Mouse (Mus musculus): ENCODE data around the gene Rad23b. TPM values are rescaled to one million over a fixed set of nuclear protein-coding genes. Genes with fewer than 3 reads are reported as not detected.

The Rad23b gene
- polyA plus RNA-seq, 1 experiment from 2014 or later = 104 TPM

DNA sequence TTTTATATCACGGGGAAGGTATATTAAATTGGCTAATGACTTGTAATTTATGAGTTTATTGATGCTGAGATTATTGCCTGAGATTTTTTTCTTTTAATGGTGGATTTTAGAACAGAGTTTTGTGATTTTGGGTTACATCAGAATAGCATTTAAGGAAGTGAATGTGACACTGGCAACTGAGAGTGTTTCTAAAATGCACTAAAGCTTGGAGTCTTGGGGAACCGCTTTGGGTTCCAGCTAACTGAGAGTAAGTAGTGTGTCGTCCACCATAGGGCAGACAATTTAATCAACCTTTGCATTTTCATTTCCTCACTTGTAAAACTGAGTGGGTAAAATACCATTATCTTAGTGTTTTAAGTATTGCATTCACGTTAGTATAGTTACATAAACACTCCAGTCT, 14.0 kb downstream of the Rad23b start:
- H3K9ac ChIP-seq = no peak overlapping the region
- no peak overlapping the region for H3K4me2 ChIP-seq (replicated peaks)
- no peaks in the 10 kb centered on the region for H3K27me3 ChIP-seq
- H3K36me3 ChIP-seq = 0 out of 2 replicates have a peak, but pooled peaks cover 2% of the 10 kb centered on the region
- no peak for ATAC-seq (ENCODE audit: insufficient number of reproducible peaks, insufficient read depth, low FRiP score, low TSS enrichment)
- H3K9me3 ChIP-seq = no peaks in the 10 kb centered on the region
- H3K4me1 ChIP-seq = no peaks in the 10 kb centered on the region
- no peak overlapping the region for H3K4me3 ChIP-seq
- 95% methylated on average over 4 of the region's 4 CpGs for WGBS
- H3K27ac ChIP-seq = no peak overlapping the region

DNA sequence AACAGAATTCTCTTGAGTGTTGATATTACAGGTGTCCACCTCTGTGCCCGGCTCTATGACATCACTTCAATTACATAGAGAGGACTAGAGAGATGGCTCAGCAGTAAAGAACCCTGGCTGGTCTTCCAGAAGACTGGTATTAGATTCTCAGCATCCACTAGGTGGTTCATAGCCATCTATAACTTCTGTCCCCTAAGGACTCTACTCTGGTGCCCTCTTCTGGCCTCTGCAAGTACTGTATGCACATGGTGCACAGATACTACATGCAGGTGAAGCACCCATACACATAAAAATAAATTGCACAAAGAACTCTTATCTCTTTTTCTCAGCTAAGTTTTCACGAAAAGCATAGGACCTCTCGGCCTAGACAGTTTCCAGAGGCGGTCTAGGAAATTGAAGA, 14.5 kb downstream of the Rad23b start:
- no peak overlapping the region for H3K4me3 ChIP-seq
- 0 out of 2 replicates have a peak, but pooled peaks cover 2% of the 10 kb centered on the region for H3K36me3 ChIP-seq
- no peak overlapping the region for H3K27ac ChIP-seq
- no peak overlapping the region for H3K9ac ChIP-seq
- H3K9me3 ChIP-seq = no peaks in the 10 kb centered on the region
- no peak for ATAC-seq (ENCODE audit: insufficient number of reproducible peaks, insufficient read depth, low FRiP score, low TSS enrichment)
- no peak overlapping the region for H3K4me2 ChIP-seq (replicated peaks)
- no peaks in the 10 kb centered on the region for H3K4me1 ChIP-seq
- no peaks in the 10 kb centered on the region for H3K27me3 ChIP-seq
- 96% methylated on average over 4 of the region's 4 CpGs for WGBS

DNA sequence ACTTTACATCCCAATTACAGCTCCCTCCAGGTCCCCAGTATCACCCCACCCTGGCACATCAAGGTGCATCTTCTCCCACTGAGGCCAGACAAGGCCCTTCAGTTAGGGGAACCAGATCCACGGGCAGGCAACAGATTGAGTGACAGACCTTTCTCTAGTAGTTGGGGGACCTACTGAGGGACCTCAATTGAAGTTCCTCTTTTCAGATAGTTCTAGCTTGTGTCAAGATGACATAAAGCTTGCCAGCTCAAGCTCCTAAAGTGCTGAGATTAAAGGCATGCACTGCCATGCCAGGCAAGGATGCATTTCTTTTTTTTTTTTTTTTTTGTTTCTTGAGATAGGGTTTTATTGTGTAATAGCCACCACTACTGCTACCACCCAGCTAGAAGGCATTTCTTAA, 16.2 kb downstream of the Rad23b start:
- Histone ChIP-seq H3K36me3 (peaks cover 9% of the 10 kb centered on the region), H3K9ac (no peak overlapping the region), H3K27ac (no peak overlapping the region), H3K9me3 (no peaks in the 10 kb centered on the region), H3K4me3 (no peak overlapping the region), H3K4me2 (replicated peaks) (no peak overlapping the region), H3K4me1 (no peaks in the 10 kb centered on the region), H3K27me3 (no peaks in the 10 kb centered on the region)
- WGBS = 69% methylated on average over 1 of the region's 1 CpGs
- no peak for ATAC-seq (ENCODE audit: insufficient number of reproducible peaks, insufficient read depth, low FRiP score, low TSS enrichment)

DNA sequence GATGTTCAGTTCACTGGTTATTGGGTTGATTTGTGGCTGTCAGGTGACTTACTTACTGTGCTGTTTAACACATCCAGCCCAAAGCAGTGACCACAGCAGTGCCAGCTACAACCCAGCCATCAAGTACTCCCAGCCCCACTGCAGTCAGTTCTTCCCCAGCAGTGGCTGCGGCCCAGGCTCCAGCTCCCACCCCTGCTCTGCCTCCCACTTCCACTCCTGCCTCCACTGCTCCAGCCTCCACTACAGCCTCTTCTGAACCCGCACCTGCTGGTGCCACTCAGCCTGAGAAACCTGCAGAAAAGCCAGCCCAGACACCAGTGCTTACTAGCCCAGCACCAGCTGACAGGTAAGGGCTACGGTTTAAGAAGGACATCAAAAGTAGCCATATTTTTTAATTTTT, 20.3 kb downstream of the Rad23b start:
- WGBS = 91% methylated on average over 3 of the region's 3 CpGs
- Histone ChIP-seq H3K27me3 (no peaks in the 10 kb centered on the region), H3K36me3 (peaks cover 30% of the 10 kb centered on the region), H3K4me1 (no peaks in the 10 kb centered on the region), H3K9me3 (no peaks in the 10 kb centered on the region), H3K27ac (no peak overlapping the region), H3K9ac (no peak overlapping the region), H3K4me3 (no peak overlapping the region), H3K4me2 (replicated peaks) (no peak overlapping the region)
- ATAC-seq (ENCODE audit: insufficient number of reproducible peaks, insufficient read depth, low FRiP score, low TSS enrichment) = no peak

DNA sequence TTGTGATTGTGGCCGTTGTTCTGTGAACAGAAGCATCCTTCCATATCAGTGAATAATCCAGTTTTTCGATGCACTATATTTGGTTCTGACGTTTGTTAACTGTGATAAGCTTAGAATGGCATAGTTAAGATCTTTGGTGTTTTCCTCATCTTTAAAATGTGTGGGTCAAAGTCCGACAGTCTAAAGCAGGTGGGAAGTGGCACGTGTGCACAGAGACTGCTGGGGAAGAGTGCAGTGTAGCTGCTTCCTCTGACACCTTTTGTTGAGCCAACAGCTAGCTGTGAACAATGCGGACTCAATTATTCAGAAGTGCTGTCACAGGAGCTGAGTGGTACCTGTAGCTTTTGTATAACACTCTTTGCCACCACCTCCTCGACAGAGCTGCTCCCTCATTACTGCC, 21.5 kb downstream of the Rad23b start:
- Histone ChIP-seq H3K27ac (no peak overlapping the region), H3K36me3 (peaks cover 30% of the 10 kb centered on the region), H3K4me2 (replicated peaks) (no peak overlapping the region), H3K4me1 (no peaks in the 10 kb centered on the region), H3K9me3 (no peaks in the 10 kb centered on the region), H3K27me3 (no peaks in the 10 kb centered on the region), H3K9ac (no peak overlapping the region), H3K4me3 (no peak overlapping the region)
- WGBS = 89% methylated on average over 7 of the region's 7 CpGs
- ATAC-seq (ENCODE audit: insufficient number of reproducible peaks, insufficient read depth, low FRiP score, low TSS enrichment) = no peak

DNA sequence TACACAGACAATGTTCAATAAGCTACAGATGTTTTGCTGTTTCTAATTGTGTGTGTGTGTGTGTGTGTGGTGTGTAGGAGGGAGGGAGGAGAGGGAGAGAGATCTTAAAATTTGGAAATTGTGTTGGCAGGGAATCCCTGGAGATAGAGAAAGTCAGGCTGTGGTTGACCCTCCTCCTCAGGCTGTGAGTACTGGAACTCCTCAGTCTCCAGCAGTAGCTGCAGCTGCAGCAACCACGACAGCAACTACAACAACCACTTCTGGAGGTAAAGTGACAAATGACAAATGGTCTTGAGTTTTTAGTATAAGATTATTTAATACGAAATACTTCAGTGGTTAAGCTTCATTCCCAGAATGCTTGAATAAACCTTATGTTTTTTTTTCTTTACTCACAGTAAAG, 32.5 kb downstream of the Rad23b start:
- Histone ChIP-seq H3K27ac (no peak overlapping the region), H3K27me3 (no peaks in the 10 kb centered on the region), H3K4me1 (no peaks in the 10 kb centered on the region), H3K36me3 (peaks cover 69% of the 10 kb centered on the region), H3K4me3 (no peak overlapping the region), H3K9me3 (no peaks in the 10 kb centered on the region), H3K9ac (no peak overlapping the region), H3K4me2 (replicated peaks) (no peak overlapping the region)
- 88% methylated on average over 2 of the region's 2 CpGs for WGBS
- ATAC-seq (ENCODE audit: insufficient number of reproducible peaks, insufficient read depth, low FRiP score, low TSS enrichment) = no peak

DNA sequence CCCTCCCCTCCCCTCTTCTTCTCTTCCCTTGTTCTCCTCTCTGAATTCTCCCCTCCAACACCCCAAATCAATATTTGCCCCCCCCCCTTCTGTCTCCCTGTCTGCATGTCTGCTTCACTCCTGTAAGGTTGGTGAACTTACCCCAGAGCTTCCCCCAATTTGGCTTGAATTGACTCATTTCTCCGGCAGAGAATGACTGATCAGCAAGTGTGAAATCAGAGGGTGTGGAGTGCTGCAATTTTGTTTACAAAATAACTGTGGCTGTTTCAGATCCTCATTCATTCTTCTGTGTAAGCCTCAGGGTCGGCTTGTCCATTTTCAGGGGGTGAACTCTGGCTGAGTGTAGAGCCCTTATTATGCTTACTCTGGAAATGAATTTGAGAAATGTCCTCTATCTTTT, 36.9 kb downstream of the Rad23b start:
- Histone ChIP-seq H3K4me3 (no peak overlapping the region), H3K27me3 (no peaks in the 10 kb centered on the region), H3K36me3 (peaks cover 56% of the 10 kb centered on the region), H3K4me1 (no peaks in the 10 kb centered on the region), H3K4me2 (replicated peaks) (no peak overlapping the region), H3K27ac (no peak overlapping the region), H3K9ac (no peak overlapping the region), H3K9me3 (no peaks in the 10 kb centered on the region)
- ATAC-seq (ENCODE audit: insufficient number of reproducible peaks, insufficient read depth, low FRiP score, low TSS enrichment) = no peak
- WGBS = 81% methylated on average over 2 of the region's 2 CpGs

DNA sequence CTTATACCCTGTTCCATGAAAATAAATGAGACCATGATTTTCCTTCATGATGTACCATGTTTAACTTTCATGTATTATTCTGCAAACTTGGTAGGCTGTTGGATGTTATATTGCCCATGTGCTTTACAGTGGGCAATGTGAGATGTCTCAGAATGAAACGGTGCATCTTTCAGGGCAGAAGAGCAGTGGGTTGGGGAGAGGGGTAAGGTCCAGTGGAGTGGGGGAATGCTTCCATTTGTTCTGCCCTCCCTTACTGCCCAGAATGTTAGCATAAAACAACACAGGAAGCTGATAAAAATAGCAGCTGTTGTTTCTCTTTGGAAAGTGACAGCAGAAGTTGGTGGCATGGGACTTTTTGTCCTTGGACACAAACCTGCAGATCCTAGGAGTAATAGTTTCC, 41.6 kb downstream of the Rad23b start:
- ATAC-seq (ENCODE audit: insufficient number of reproducible peaks, insufficient read depth, low FRiP score, low TSS enrichment) = no peak
- Histone ChIP-seq H3K9me3 (no peaks in the 10 kb centered on the region), H3K4me2 (replicated peaks) (no peak overlapping the region), H3K27ac (no peak overlapping the region), H3K4me3 (no peak overlapping the region), H3K4me1 (no peaks in the 10 kb centered on the region), H3K36me3 (peaks cover 18% of the 10 kb centered on the region), H3K27me3 (no peaks in the 10 kb centered on the region), H3K9ac (no peak overlapping the region)
- WGBS = 73% methylated on average over 1 of the region's 1 CpGs

DNA sequence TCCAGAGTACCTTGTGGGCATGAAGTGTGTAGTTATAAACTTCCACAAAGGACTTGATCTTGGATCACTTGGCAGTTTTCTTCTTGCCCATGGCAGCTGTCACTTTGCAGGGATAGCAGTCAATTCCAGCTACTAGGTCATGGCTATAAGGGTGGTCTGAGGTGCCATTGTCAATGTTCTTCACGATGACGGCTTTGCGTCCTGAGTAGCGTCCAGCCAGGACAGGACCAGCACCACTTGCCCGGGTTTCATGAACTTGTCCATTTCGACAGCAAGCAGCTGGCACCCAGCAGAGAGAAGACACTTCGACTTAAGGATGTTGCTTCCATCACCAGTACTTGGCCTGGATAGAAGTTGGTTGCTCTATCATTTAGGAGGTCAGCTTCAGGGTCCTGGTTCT, 42.6 kb downstream of the Rad23b start:
- WGBS = 91% methylated on average over 7 of the region's 7 CpGs
- Histone ChIP-seq H3K4me1 (no peaks in the 10 kb centered on the region), H3K36me3 (peaks cover 11% of the 10 kb centered on the region; the same call in 1 of the 2 replicates), H3K9me3 (no peaks in the 10 kb centered on the region), H3K4me2 (replicated peaks) (no peak overlapping the region), H3K27me3 (no peaks in the 10 kb centered on the region), H3K4me3 (no peak overlapping the region), H3K9ac (no peak overlapping the region), H3K27ac (no peak overlapping the region)
- ATAC-seq (ENCODE audit: insufficient number of reproducible peaks, insufficient read depth, low FRiP score, low TSS enrichment) = no peak

DNA sequence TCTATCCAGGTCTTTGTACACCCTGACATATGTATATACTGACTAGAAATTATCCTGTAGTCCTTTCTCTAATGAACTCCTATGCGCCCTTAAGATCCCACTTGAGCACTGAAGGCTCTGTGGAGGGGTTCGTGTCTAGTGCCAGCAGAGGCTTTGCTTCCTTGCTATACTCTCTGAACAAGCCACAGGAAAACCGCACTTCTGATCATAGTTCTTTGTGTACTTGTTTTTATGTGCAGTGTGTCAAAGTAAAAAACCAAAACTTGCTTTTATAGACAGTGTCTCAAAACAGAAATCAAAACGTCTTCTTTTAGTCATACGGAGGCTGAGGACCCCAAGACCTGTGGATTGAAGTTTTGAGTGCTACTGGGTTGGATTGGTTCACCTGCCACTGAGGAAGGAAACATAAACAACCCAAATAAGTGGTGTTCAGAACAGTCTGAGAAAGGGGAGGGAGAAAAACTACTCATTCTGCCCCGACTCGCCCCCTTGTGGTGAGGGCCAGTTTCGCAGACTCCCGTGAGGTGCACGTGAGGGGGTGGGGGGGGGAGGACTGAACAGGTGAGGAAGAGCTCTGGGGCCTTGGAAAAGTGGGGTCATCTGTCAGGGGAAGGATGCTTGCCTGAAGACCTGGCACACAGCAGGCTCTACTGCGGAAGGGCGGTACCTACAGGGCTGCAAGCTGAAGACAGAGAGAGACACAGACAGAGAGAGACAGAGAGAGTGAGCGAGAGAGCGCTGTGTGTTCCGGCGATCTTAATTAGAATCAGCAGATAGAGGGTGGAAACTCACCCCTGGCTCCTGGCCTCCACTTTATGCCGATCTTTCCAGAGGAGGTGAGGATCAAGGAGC, 48.3 kb downstream of the Rad23b start:
- 40% methylated on average over 17 of the region's 17 CpGs for WGBS
- H3K9ac ChIP-seq = no peak overlapping the region
- no peak overlapping the region for H3K4me3 ChIP-seq
- no peaks in the 10 kb centered on the region for H3K4me1 ChIP-seq
- H3K4me2 ChIP-seq (replicated peaks) = 0 out of 2 replicates have a peak overlapping the region, but pooled peaks have one; percentile 17
- H3K36me3 ChIP-seq = no peaks in the 10 kb centered on the region
- no peaks in the 10 kb centered on the region for H3K9me3 ChIP-seq
- H3K27ac ChIP-seq = no peak overlapping the region
- H3K27me3 ChIP-seq = no peaks in the 10 kb centered on the region
- ATAC-seq (ENCODE audit: insufficient number of reproducible peaks, insufficient read depth, low FRiP score, low TSS enrichment) = 0 out of 2 replicates have a peak, but pooled peaks have one; percentile 41

DNA sequence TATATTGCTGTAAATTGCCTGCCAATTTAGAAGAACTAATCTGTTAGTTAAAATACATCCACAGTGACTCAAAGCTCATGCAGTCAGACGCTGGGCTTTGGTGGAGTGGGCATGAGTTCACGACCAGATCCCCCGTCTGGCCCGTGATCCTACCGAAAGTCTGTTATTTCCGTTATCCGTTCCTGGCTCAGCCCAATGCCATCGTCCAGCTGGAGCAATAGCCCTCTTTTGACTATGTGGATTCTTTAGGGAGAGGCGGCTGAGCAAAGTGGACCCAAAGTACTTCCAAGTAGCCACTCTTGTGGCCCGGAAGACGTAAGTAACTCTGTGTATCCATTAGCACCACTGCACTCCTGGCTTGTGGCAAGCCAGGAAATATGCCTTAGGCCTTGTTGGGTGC, 49.1 kb downstream of the Rad23b start:
- Histone ChIP-seq H3K9me3 (no peaks in the 10 kb centered on the region), H3K36me3 (no peaks in the 10 kb centered on the region), H3K4me1 (no peaks in the 10 kb centered on the region), H3K9ac (no peak overlapping the region), H3K27ac (no peak overlapping the region), H3K4me2 (replicated peaks) (no peak overlapping the region), H3K27me3 (no peaks in the 10 kb centered on the region), H3K4me3 (no peak overlapping the region)
- ATAC-seq (ENCODE audit: insufficient number of reproducible peaks, insufficient read depth, low FRiP score, low TSS enrichment) = no peak
- WGBS = 79% methylated on average over 11 of the region's 11 CpGs

DNA sequence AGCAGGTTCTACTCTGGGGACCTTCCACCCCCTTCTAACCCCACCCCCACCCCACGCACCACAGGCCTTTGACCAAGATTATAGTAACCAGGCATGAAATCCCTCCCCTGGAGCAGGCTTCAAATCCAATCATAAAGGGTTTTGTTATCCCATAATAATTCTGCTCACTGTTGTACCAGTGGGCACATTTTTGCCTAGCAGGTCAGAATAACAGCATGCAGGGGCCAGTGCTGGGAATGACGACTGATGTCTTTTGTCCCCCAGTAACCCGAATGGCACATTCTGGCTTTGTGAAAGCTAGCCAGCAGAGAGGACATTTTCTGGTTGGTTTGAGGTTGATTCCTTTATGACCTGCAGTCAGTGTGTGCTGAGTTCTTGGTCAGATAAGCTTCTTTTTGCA, 55.5 kb downstream of the Rad23b start:
- no peaks in the 10 kb centered on the region for H3K27me3 ChIP-seq
- no peaks in the 10 kb centered on the region for H3K9me3 ChIP-seq
- no peak for ATAC-seq (ENCODE audit: insufficient number of reproducible peaks, insufficient read depth, low FRiP score, low TSS enrichment)
- no peak overlapping the region for H3K4me2 ChIP-seq (replicated peaks)
- no peak overlapping the region for H3K27ac ChIP-seq
- no peaks in the 10 kb centered on the region for H3K36me3 ChIP-seq
- WGBS = 61% methylated on average over 3 of the region's 3 CpGs
- no peaks in the 10 kb centered on the region for H3K4me1 ChIP-seq
- no peak overlapping the region for H3K9ac ChIP-seq
- no peak overlapping the region for H3K4me3 ChIP-seq
